Mouse (Mus musculus) olfactory bulb, adult 2 months (tissue): ENCODE measurements around the gene Fam83e.

Experiments
- CTCF ChIP-seq: fragments of 200-500 bp; IDR thresholded peaks from 2 replicates; pipeline ENCODE4 v1.5.1; 2012; ENCODE audit warnings: low read depth, mild to moderate bottlenecking, low read length, moderate library complexity; ENCODE audit not compliant: insufficient read depth
- POLR2A ChIP-seq: fragments of 200-500 bp; IDR thresholded peaks from 2 replicates; pipeline ENCODE4 v1.6.1; 2012; ENCODE audit warnings: mild to moderate bottlenecking, low read depth, low read length, moderate library complexity; ENCODE audit not compliant: insufficient read depth

DNA sequence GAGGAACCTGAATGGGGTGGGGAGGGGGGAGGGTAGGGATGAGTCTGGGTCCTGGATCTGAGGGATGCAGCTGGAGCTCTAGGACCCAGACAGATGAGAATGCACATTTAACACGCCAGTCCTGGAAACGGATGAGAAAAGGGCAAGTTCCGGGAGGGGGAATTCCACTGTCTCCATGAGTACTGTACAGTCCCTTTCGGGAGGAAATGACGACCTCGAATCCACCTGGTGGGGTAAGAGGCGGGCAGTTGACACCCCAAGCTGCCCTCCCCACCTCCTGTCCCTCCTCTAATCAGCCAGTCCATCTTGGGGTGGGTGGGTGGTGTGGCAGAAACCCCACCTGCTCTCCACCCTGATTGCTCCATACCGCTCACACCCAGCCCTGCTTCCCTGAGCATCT lies 45.0 kb downstream of the Fam83e start:
- TF ChIP-seq POLR2A = no peak
- no peak for TF ChIP-seq CTCF
